Mouse (Mus musculus) small intestine, adult 2 months (tissue): ENCODE measurements around the gene Fancd2.

Experiments
- CTCF ChIP-seq: fragments of 200-500 bp; IDR thresholded peaks from 2 replicates; pipeline ENCODE4 v1.5.1; 2012; ENCODE audit warnings: low read depth, mild to moderate bottlenecking, control low read depth, inconsistent platforms, low read length, moderate library complexity, mixed read lengths; ENCODE audit not compliant: insufficient replicate concordance, insufficient read length; ENCODE audit errors: extremely low read depth
- POLR2A ChIP-seq: fragments of 200-500 bp; IDR thresholded peaks from 2 replicates; pipeline ENCODE4 v1.6.1; 2012; ENCODE audit warnings: low read depth, mild to moderate bottlenecking, control low read depth, inconsistent platforms, low read length, moderate library complexity

- no peak for TF ChIP-seq POLR2A
- no peak for TF ChIP-seq CTCF
These were observed 39.2 kb upstream of the Fancd2 start for GRCm38 (mm10) chr6:113492101-113492864.
